Mouse (Mus musculus): ENCODE data around the gene Hist3h2ba. TPM values are rescaled to one million over a fixed set of nuclear protein-coding genes. Genes with fewer than 3 reads are reported as not detected.
"Not testable (repeated sequence)": the region's sequence is repeated elsewhere in the genome, so short reads cannot be mapped to it uniquely, and the experiment has no call there.

Gene Hist3h2ba
- polyA plus RNA-seq, 1 experiment from 2014 or later, result 2.6 TPM

GRCm38 (mm10) chr11:58947798-58948528 lies 757 bp upstream of the Hist3h2ba start:
- ATAC-seq, result 0 out of 2 replicates have a peak, but pooled peaks have one; percentile 17
- Histone ChIP-seq H3K36me3 (ENCODE audit: insufficient read depth, low read length) (no peaks in the 10 kb centered on the region), H3K4me1 (ENCODE audit: insufficient read depth, low read depth, low read length) (no peaks in the 10 kb centered on the region), H3K27ac (ENCODE audit: low read length) (no peak overlapping the region), H3K9ac (replicated peaks; ENCODE audit: low read depth) (no peak overlapping the region), H3K9me3 (ENCODE audit: low read length) (no peaks in the 10 kb centered on the region), H3K27me3 (replicated peaks; ENCODE audit: insufficient read depth, low read length) (peaks cover 5% of the 10 kb centered on the region; the same call in 1 of the 2 replicates), H3K4me2 (replicated peaks; ENCODE audit: low read depth, low read length) (peak overlapping the region; percentile 43), H3K4me3 (ENCODE audit: low read depth, low read length) (peak overlapping the region; percentile 22)
- 14% methylated on average over 23 of the region's 23 CpGs for WGBS
- TF ChIP-seq CTCF (IDR thresholded peaks at IDR 0.05), result no peak
- TF ChIP-seq EP300 (IDR thresholded peaks at IDR 0.05), result no peak
- peak; percentile 24 for DNase-seq (ENCODE audit: low spot score)

DNA sequence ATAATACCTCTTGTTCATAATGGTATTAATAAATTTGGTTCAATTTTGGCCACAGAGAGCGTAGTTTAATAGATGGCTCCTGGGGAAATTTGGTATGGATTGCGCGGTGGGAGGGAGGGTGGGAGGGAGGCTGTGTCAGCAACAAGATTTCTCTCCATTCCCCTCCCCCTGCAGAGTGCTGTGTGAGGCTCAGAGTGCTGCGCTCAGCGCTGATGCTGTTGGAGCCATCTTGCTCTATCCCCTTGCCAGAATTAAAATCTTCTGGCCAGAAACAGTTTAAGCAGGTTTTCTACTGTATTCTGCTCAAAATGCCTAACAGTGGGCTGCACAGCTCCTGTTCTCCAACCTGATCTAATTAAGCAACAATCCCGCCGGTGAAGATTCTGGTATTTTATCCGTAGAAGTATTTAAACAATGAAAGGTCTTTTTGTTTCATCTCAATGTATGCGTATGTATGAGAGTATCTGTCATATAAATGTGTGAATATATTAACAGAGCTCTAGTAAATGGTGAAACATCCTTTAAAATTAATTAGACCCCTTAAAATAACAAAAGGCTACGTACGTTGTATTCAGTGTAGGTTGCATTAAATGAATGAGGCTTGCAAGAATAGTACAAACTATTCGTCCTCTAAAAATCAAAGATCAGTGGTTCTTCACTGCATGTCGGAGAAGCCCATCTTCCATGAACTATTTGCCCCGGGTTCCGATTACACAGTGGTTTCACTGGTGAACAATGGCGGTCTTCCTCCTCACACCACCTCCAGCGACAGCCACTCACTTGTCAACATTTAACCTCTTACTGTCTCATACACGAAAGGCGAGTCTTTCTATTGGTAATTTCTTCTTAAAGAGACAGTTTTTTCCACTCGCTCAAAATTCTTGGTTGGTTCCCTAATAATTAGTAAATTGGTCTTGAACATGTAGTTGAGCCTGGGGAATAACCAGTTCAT lies 1.0 kb downstream of the Hist3h2ba start:
- Histone ChIP-seq H3K4me1 (ENCODE audit: insufficient read depth, low read depth, low read length) (no peaks in the 10 kb centered on the region), H3K4me2 (replicated peaks; ENCODE audit: low read depth, low read length) (peak overlapping the region; percentile 43), H3K9me3 (ENCODE audit: low read length) (no peaks in the 10 kb centered on the region), H3K36me3 (ENCODE audit: insufficient read depth, low read length) (no peaks in the 10 kb centered on the region), H3K27ac (ENCODE audit: low read length) (no peak overlapping the region), H3K9ac (replicated peaks; ENCODE audit: low read depth) (no peak overlapping the region), H3K27me3 (replicated peaks; ENCODE audit: insufficient read depth, low read length) (peaks cover 5% of the 10 kb centered on the region; the same call in 1 of the 2 replicates), H3K4me3 (ENCODE audit: low read depth, low read length) (peak overlapping the region; percentile 22; the same call in 1 of the 2 replicates)
- DNase-seq (ENCODE audit: low spot score), result no peak
- ATAC-seq, result no peak
- 12% methylated on average over 20 of the region's 20 CpGs for WGBS
- TF ChIP-seq EP300 (IDR thresholded peaks at IDR 0.05) (no peak), CTCF (IDR thresholded peaks at IDR 0.05) (no peak)

GRCm38 (mm10) chr11:58951210-58951609 lies 2.5 kb downstream of the Hist3h2ba start:
- Histone ChIP-seq H3K27ac (ENCODE audit: low read length) (no peak overlapping the region), H3K4me1 (ENCODE audit: insufficient read depth, low read depth, low read length) (0 out of 2 replicates have a peak, but pooled peaks cover 7% of the 10 kb centered on the region), H3K4me3 (ENCODE audit: low read depth, low read length) (no peak overlapping the region), H3K4me2 (replicated peaks; ENCODE audit: low read depth, low read length) (no peak overlapping the region), H3K27me3 (replicated peaks; ENCODE audit: insufficient read depth, low read length) (peaks cover 3% of the 10 kb centered on the region; the same call in 1 of the 2 replicates), H3K36me3 (ENCODE audit: insufficient read depth, low read length) (no peaks in the 10 kb centered on the region), H3K9me3 (ENCODE audit: low read length) (no peaks in the 10 kb centered on the region), H3K9ac (replicated peaks; ENCODE audit: low read depth) (no peak overlapping the region)
- DNase-seq (ENCODE audit: low spot score) (no peak), ATAC-seq (no peak)
- WGBS, result 69% methylated on average over 5 of the region's 5 CpGs
- no peak for TF ChIP-seq EP300 (IDR thresholded peaks at IDR 0.05)
- no peak for TF ChIP-seq CTCF (IDR thresholded peaks at IDR 0.05)

DNA sequence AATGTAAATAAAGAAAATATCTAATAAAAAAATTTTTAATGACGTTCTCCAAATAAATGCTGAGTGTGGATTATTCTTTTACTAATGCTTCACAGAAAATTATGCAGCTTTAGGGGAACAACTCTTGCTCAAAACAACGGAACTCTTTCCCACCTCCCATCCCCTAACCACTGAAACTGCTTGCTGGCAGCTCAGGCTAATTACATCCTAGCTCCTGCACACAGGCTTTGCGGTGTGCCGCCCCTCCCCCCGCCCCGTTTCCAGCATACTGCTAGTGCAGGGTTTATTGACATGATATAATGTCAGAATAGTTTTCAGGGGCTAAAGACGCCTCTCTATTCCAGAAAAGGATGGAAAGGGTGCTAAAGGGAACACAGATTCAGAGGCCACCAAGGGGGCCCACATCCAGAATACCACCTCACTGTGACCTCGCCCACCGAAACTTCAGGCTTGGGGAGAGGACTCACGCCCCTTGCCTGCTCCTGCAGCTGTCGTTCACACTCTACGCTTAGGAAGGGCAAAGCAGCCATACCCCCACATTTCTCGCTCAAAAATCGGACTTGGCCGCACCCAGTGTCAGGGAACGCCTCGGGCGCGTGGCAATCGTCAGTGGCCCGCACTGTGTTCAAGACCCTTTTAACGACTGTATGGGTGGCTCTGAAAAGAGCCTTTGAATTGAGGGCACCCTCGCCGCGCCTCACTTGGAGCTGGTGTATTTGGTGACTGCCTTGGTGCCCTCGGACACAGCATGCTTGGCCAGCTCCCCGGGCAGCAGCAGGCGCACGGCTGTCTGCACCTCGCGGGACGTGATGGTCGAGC lies 4.8 kb downstream of the Hist3h2ba start:
- Histone ChIP-seq H3K4me3 (ENCODE audit: low read depth, low read length) (peak overlapping the region; percentile 62), H3K4me2 (replicated peaks; ENCODE audit: low read depth, low read length) (peak overlapping the region; percentile 70), H3K36me3 (ENCODE audit: insufficient read depth, low read length) (peaks cover 11% of the 10 kb centered on the region; the same call in 1 of the 2 replicates), H3K4me1 (ENCODE audit: insufficient read depth, low read depth, low read length) (0 out of 2 replicates have a peak, but pooled peaks cover 10% of the 10 kb centered on the region), H3K27me3 (replicated peaks; ENCODE audit: insufficient read depth, low read length) (peaks cover 3% of the 10 kb centered on the region; the same call in 1 of the 2 replicates), H3K9me3 (ENCODE audit: low read length) (no peaks in the 10 kb centered on the region), H3K9ac (replicated peaks; ENCODE audit: low read depth) (peak overlapping the region; percentile 12; the same call in 1 of the 2 replicates), H3K27ac (ENCODE audit: low read length) (no peak overlapping the region)
- TF ChIP-seq CTCF (IDR thresholded peaks at IDR 0.05), result no peak
- no peak for TF ChIP-seq EP300 (IDR thresholded peaks at IDR 0.05)
- WGBS, result 2% methylated on average over 33 of the region's 33 CpGs
- peak; percentile 38 for DNase-seq (ENCODE audit: low spot score)
- peak; percentile 15 for ATAC-seq

DNA sequence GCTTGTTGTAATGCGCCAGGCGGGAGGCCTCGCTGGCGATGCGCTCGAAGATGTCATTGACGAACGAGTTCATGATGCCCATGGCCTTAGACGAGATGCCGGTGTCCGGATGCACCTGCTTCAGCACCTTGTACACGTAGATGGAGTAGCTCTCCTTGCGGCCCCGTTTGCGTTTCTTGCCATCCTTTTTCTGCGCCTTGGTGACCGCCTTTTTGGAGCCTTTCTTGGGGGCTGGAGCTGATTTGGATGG lies 5.4 kb downstream of the Hist3h2ba start:
- H3K9me3 ChIP-seq (ENCODE audit: low read length); H3K4me1 ChIP-seq (ENCODE audit: insufficient read depth, low read depth, low read length); ATAC-seq; DNase-seq (ENCODE audit: low spot score); H3K27me3 ChIP-seq (replicated peaks; ENCODE audit: insufficient read depth, low read length): not testable (repeated sequence)
- Histone ChIP-seq H3K9ac (replicated peaks; ENCODE audit: low read depth) (peak overlapping the region; percentile 12; the same call in 1 of the 2 replicates), H3K36me3 (ENCODE audit: insufficient read depth, low read length) (peaks cover 11% of the 10 kb centered on the region; the same call in 1 of the 2 replicates), H3K27ac (ENCODE audit: low read length) (peak overlapping the region; percentile 97; the same call in 1 of the 2 replicates), H3K4me3 (ENCODE audit: low read depth, low read length) (peak overlapping the region; percentile 62), H3K4me2 (replicated peaks; ENCODE audit: low read depth, low read length) (peak overlapping the region; percentile 70)
- under 1% methylated on average over 16 of the region's 17 CpGs for WGBS

All from lung, postnatal 0 days (tissue).